Mouse (Mus musculus) lung, adult 2 months (tissue): ENCODE measurements around the gene Nars2.

ENCODE experiments used
- CTCF ChIP-seq: fragments of 200-500 bp; IDR thresholded peaks from 2 replicates; pipeline ENCODE4 v1.5.1; 2011; ENCODE audit warnings: mild to moderate bottlenecking, low read length, control low read depth; ENCODE audit not compliant: insufficient read depth
- POLR2A ChIP-seq: fragments of 200-500 bp; IDR thresholded peaks from 2 replicates; pipeline ENCODE4 v1.6.1; 2011; ENCODE audit warnings: low read depth, mild to moderate bottlenecking, control low read depth, low read length, borderline replicate concordance; ENCODE audit errors: extremely low read depth

- no peak for TF ChIP-seq POLR2A
- no peak for TF ChIP-seq CTCF
Measured at GRCm38 (mm10) chr7:97078685-97079084, 127.4 kb downstream of the Nars2 start.
